Mouse (Mus musculus) lung, embryonic 14.5 days (tissue): ENCODE measurements around the gene Plcl1. TPM values are rescaled to one million over a fixed set of nuclear protein-coding genes. Genes with fewer than 3 reads are reported as not detected.

Experiments
- ATAC-seq: fragments of 200-750 bp; cut with Nextera tagmentation; 2 replicates; pipeline ENCODE4 v1.8.0; 2017; ENCODE audit warnings: mild to moderate bottlenecking, moderate TSS enrichment, moderate library complexity; ENCODE audit not compliant: insufficient read depth
- DNase-seq: peaks from one replicate; pipeline ENCODE4 v3.0.0-alpha.2; 2015
- H3K27ac ChIP-seq: fragments of 300-500 bp; sonication (generic); 2 replicates; pipeline ENCODE4 v1.5.1; 2014; ENCODE audit warnings: low read depth, mild to moderate bottlenecking, moderate library complexity
- H3K27me3 ChIP-seq: fragments of 300-500 bp; sonication (generic); 2 replicates; pipeline ENCODE4 v1.6.1; 2014; ENCODE audit warnings: low read length, control low read depth; ENCODE audit not compliant: insufficient read depth
- H3K36me3 ChIP-seq: fragments of 300-500 bp; sonication (generic); 2 replicates; pipeline ENCODE4 v1.6.1; 2014; ENCODE audit warnings: control low read depth; ENCODE audit not compliant: insufficient read depth
- H3K4me1 ChIP-seq: fragments of 300-500 bp; sonication (generic); 2 replicates; pipeline ENCODE4 v1.6.1; 2014; ENCODE audit warnings: antibody characterized with exemption, control low read depth; ENCODE audit not compliant: insufficient read depth
- H3K4me2 ChIP-seq: fragments of 300-500 bp; sonication (generic); 2 replicates; pipeline ENCODE4 v1.6.1; 2014; ENCODE audit warnings: mild to moderate bottlenecking
- H3K4me3 ChIP-seq: fragments of 300-500 bp; sonication (generic); 2 replicates; pipeline ENCODE4 v1.5.1; 2014; ENCODE audit warnings: low read depth, low read length
- H3K9ac ChIP-seq: fragments of 300-500 bp; sonication (generic); 2 replicates; pipeline ENCODE4 v1.6.1; 2014
- H3K9me3 ChIP-seq: fragments of 300-500 bp; sonication (generic); 2 replicates; pipeline ENCODE4 v1.6.1; 2016; ENCODE audit warnings: low read depth, low read length, control low read depth
- CTCF ChIP-seq: IDR thresholded peaks from 2 replicates; pipeline ENCODE4 v1.5.1; 2016; ENCODE audit warnings: antibody characterized with exemption, low read depth
- WGBS: fragments of 180-500 bp; shearing (Covaris S2); extraction: QIAGEN DNeasy Blood & Tissue Kit; methylation state at CpG from one replicate; pipeline ENCODE4 v1.1.7; 2014; 5-methylcytosine and 5-hydroxymethylcytosine counted together
- polyA plus RNA-seq: library from polyadenylated mRNA; unstranded; fragments of >200 nt; fragmentation: Nextera tagmentation; extraction: Ambion mirVana; gene quantifications from 2 replicates; pipeline ENCODE4 v1.2.1, GENCODE M21; 2014

Gene Plcl1
- polyA plus RNA-seq, 1 experiment from 2014 or later = 1.9 TPM

DNA sequence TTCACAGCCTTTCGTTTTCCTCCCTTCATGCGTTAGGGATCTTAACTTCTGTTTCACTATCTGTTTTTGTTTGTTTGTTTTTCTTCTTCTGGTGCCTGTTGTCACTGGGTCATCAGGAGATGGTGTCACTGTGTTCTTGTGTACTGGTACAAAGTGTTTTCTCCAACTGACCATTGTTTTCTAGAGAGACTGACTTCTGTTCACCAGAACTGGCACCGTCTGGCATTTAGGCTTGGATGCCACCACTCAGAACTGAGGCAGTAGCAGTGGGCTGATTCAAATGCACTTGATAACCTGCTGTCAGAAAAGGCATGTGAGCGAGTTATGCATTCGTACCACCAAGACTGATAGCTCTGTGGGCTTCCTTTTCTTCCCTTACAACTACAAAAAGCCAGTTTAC is 342.8 kb downstream of the Plcl1 start:
- Histone ChIP-seq H3K27me3 (no peaks in the 10 kb centered on the region), H3K9ac (no peak overlapping the region), H3K36me3 (no peaks in the 10 kb centered on the region), H3K27ac (no peak overlapping the region), H3K4me1 (no peaks in the 10 kb centered on the region), H3K4me2 (no peak overlapping the region), H3K4me3 (no peak overlapping the region), H3K9me3 (no peaks in the 10 kb centered on the region)
- no peak for TF ChIP-seq CTCF
- no peak for ATAC-seq
- no peak for DNase-seq
- 65% methylated on average over 5 of the region's 5 CpGs for WGBS

DNA sequence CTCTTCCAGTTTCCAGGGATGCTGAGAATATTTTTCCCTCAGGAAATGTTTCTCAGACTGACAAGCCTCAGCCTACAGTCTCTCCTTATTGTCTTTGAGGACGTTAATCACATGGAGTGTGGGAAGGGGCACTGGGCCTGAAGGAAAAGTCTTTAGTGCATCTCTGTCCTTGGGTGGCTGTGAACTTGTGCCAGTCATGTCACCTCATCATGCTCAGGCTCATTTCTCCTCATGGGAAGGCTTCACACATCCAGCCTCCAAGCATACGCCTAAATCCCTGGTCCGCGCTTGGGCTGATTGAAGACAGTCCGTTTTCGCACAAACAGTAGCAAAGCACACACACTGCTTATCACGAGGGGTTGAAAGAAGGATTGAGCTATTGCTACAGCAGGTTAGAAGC is 344.0 kb downstream of the Plcl1 start:
- Histone ChIP-seq H3K4me1 (no peaks in the 10 kb centered on the region), H3K27me3 (no peaks in the 10 kb centered on the region), H3K27ac (no peak overlapping the region), H3K9ac (no peak overlapping the region), H3K4me2 (no peak overlapping the region), H3K36me3 (no peaks in the 10 kb centered on the region), H3K9me3 (no peaks in the 10 kb centered on the region), H3K4me3 (no peak overlapping the region)
- ATAC-seq (no peak), DNase-seq (no peak)
- TF ChIP-seq CTCF = no peak
- WGBS = 72% methylated on average over 7 of the region's 7 CpGs

DNA sequence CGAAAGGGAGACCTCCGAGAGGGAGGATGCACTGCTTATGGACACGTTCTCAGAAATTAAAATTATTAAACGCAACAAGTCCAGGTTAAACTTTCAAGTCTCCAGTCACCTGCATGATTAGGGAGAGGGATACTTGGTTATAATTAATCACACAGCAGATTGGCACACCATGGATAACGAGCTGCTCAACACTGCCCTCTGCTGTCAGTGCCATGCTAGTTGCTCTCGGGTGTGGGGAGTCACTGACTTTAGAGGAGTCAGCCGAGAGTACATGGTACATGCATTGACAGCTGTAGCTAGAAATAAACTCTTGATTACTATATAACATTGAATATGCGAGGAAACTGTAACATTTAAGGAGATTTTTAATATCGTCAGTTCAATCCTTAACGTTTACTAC is 350.0 kb downstream of the Plcl1 start:
- Histone ChIP-seq H3K27me3 (no peaks in the 10 kb centered on the region), H3K9ac (no peak overlapping the region), H3K36me3 (no peaks in the 10 kb centered on the region), H3K27ac (no peak overlapping the region), H3K9me3 (no peaks in the 10 kb centered on the region), H3K4me3 (no peak overlapping the region), H3K4me2 (no peak overlapping the region), H3K4me1 (no peaks in the 10 kb centered on the region)
- TF ChIP-seq CTCF = peak; percentile 72
- DNase-seq (peak; percentile 57), ATAC-seq (no peak)
- WGBS = 54% methylated on average over 10 of the region's 10 CpGs

DNA sequence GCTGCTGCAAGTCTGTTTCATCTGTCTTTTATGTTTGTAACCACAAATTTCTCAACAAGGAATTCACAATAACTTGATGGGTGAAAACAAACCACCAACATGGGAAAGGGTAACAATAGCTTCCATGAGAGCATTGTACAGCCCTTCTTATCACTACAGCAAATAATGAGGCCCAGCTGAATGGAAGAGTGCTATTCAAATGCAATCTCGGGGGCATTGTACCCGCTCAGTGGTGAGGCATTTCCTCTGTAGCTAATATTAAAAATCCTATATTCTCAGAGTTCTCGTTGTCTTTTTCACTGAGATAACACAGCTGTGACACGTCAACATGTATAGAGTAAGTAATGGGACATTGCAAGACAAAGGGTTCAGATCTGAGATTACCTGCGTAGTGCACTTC is 356.6 kb downstream of the Plcl1 start:
- DNase-seq = no peak
- Histone ChIP-seq H3K9ac (no peak overlapping the region), H3K27me3 (no peaks in the 10 kb centered on the region), H3K4me2 (no peak overlapping the region), H3K4me3 (no peak overlapping the region), H3K27ac (no peak overlapping the region), H3K36me3 (no peaks in the 10 kb centered on the region), H3K4me1 (no peaks in the 10 kb centered on the region), H3K9me3 (no peaks in the 10 kb centered on the region)
- TF ChIP-seq CTCF = no peak
- WGBS = 70% methylated on average over 5 of the region's 5 CpGs
- ATAC-seq = no peak

DNA sequence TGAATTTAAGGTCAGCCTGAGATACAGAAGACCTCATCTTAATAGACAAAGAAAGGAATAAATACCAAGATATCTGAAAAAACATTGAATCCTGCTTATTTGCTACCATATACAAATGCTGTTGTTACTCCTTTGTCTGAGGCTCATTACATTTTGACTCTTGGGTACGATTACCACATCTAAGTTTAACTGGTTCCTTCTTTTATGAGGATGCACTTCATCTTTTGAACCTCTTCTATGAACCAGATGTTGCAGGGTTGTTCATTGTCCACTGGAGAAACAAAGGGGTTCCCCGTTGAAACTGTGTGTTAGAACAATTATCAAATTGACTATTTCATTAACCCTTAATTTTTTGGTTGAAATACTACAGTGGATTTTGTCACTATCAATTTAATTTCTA is 357.4 kb downstream of the Plcl1 start:
- no peak for TF ChIP-seq CTCF
- H3K9me3 ChIP-seq = no peaks in the 10 kb centered on the region
- H3K4me3 ChIP-seq = no peak overlapping the region
- no peaks in the 10 kb centered on the region for H3K4me1 ChIP-seq
- ATAC-seq = no peak
- WGBS = 81% methylated on average over 2 of the region's 2 CpGs
- H3K4me2 ChIP-seq = no peak overlapping the region
- no peak overlapping the region for H3K9ac ChIP-seq
- H3K27ac ChIP-seq = no peak overlapping the region
- no peak for DNase-seq
- H3K36me3 ChIP-seq = no peaks in the 10 kb centered on the region
- no peaks in the 10 kb centered on the region for H3K27me3 ChIP-seq

DNA sequence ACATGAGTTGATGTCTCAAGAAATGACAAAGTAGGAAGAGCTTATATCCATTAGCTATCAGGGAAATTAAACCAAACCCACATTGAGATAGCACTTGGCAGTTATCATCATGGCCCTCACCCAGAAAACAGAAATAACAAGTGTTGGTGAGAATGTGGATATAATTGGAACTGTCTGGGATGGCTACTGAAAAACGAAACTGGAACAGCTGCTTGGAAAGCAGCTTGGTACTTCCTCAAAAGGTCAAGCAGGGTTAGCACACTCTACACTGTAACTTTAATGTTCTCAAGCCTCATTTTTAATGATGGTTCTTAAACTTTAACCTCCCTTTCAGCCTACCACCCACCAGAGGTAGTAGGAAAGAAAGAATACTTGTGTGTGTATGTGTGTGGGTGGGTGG is 361.0 kb downstream of the Plcl1 start:
- no peaks in the 10 kb centered on the region for H3K9me3 ChIP-seq
- no peak for ATAC-seq
- DNase-seq = no peak
- no peaks in the 10 kb centered on the region for H3K36me3 ChIP-seq
- H3K4me3 ChIP-seq = no peak overlapping the region
- no peaks in the 10 kb centered on the region for H3K4me1 ChIP-seq
- 35% methylated on average over 1 of the region's 1 CpGs for WGBS
- no peak overlapping the region for H3K9ac ChIP-seq
- H3K27ac ChIP-seq = no peak overlapping the region
- no peak for TF ChIP-seq CTCF
- H3K27me3 ChIP-seq = no peaks in the 10 kb centered on the region
- no peak overlapping the region for H3K4me2 ChIP-seq

DNA sequence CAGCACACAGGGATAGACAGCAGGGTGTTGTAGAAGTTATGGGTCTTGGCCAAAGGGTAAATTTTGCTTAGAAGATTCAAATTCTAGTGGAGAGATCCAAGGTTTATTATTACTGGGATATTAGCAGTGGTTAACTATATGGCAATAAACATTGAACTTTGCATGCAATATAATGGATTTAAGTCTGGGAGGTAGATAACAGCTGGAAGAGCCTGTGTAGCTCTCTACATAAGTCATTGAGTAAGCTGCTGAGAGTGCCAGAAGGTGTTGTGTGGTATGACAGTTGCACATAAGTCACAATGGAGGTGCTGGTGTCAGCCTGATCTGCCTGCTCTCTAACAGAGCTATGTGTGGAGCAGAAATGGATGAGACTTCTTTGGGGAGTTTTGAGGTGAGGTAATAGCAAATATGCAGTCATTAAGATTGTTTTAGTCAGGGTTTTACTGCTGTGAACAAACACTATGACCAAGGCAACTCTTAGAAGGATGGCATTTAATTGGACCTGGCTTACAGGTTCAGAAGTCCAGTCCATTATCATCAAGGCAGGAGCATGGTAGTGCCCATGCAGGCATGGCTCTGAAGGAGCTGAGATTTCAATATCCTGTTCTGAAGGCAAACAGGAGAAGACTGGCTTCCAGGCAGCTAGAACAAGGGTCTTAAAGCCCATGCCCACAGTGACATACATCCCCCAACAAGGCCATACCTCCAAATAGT is 364.5 kb downstream of the Plcl1 start:
- no peak for TF ChIP-seq CTCF
- Histone ChIP-seq H3K27me3 (no peaks in the 10 kb centered on the region), H3K9ac (no peak overlapping the region), H3K27ac (no peak overlapping the region), H3K36me3 (no peaks in the 10 kb centered on the region), H3K4me3 (no peak overlapping the region), H3K9me3 (no peaks in the 10 kb centered on the region), H3K4me1 (no peaks in the 10 kb centered on the region), H3K4me2 (no peak overlapping the region)
- no peak for ATAC-seq
- no peak for DNase-seq

- 48% methylated on average over 6 of the region's 6 CpGs for WGBS
- Histone ChIP-seq H3K9me3 (no peaks in the 10 kb centered on the region), H3K4me3 (no peak overlapping the region), H3K27me3 (no peaks in the 10 kb centered on the region), H3K4me1 (no peaks in the 10 kb centered on the region), H3K4me2 (no peak overlapping the region), H3K36me3 (no peaks in the 10 kb centered on the region), H3K9ac (no peak overlapping the region), H3K27ac (no peak overlapping the region)
- DNase-seq (no peak), ATAC-seq (no peak)
- TF ChIP-seq CTCF = no peak
Observed at GRCm38 (mm10) chr1:55792817-55793216, 387.1 kb downstream of the Plcl1 start.

Other genes with a start within 250 kb of the Plcl1 start
- 12.1 and 12.6 TPM in 2 replicates for gene Rftn2, start 179.1 kb upstream of the Plcl1 start, polyA plus RNA-seq
- gene Mars2, start 168.7 kb upstream of the Plcl1 start, polyA plus RNA-seq = 2.9 and 3.3 TPM in 2 replicates
- 0.32 TPM in 1 of 2 replicates, not detected in the other for gene Boll, start 42.5 kb upstream of the Plcl1 start, polyA plus RNA-seq